Mouse (Mus musculus): Measurements from ENCODE around the gene Dennd6a. TPM values are rescaled to one million over a fixed set of nuclear protein-coding genes. Genes with fewer than 3 reads are reported as not detected.
"Not testable (repeated sequence)": the region's sequence is repeated elsewhere in the genome, so short reads cannot be mapped to it uniquely, and the experiment has no call there.

The Dennd6a gene
- total RNA-seq, 2 experiments from 2014 or later: 26.9 to 27.0 TPM

- no peak for DNase-seq (ENCODE audit: low spot score in 2 of 2)
Observed at GRCm38 (mm10) chr14:26639251-26639650, 65.6 kb downstream of the Dennd6a start.

GRCm38 (mm10) chr14:26639961-26640360, 66.3 kb downstream of the Dennd6a start:
- DNase-seq (ENCODE audit: low spot score in 2 of 2): no peak

- DNase-seq (ENCODE audit: low spot score in 2 of 2): no peak
Observed at GRCm38 (mm10) chr14:26643006-26643624, 69.5 kb downstream of the Dennd6a start.

GRCm38 (mm10) chr14:26645989-26646650, 72.5 kb downstream of the Dennd6a start:
- DNase-seq (ENCODE audit: low spot score in 2 of 2): peak in 1 of 2 experiments; percentile 45

GRCm38 (mm10) chr14:26647811-26648210, 74.2 kb downstream of the Dennd6a start:
- no peak for DNase-seq (ENCODE audit: low spot score in 2 of 2)

- DNase-seq (ENCODE audit: low spot score in 2 of 2): no peak
Observed at GRCm38 (mm10) chr14:26651901-26652300, 78.2 kb downstream of the Dennd6a start.

GRCm38 (mm10) chr14:26658178-26658577, 84.5 kb downstream of the Dennd6a start:
- DNase-seq (ENCODE audit: low spot score in 2 of 2): no peak

- no peak for DNase-seq (ENCODE audit: low spot score in 2 of 2)
Observed at GRCm38 (mm10) chr14:26660233-26660632, 86.6 kb downstream of the Dennd6a start.

- no peak for DNase-seq (ENCODE audit: low spot score in 2 of 2)
Observed at GRCm38 (mm10) chr14:26662016-26662415, 88.4 kb downstream of the Dennd6a start.

- no peak for DNase-seq (ENCODE audit: low spot score in 2 of 2)
Observed at GRCm38 (mm10) chr14:26662488-26662887, 88.8 kb downstream of the Dennd6a start.

- no peak for DNase-seq (ENCODE audit: low spot score in 2 of 2)
Observed at GRCm38 (mm10) chr14:26663851-26664250, 90.2 kb downstream of the Dennd6a start.

- no peak for DNase-seq (ENCODE audit: low spot score in 2 of 2)
Observed at GRCm38 (mm10) chr14:26667991-26668370, 94.3 kb downstream of the Dennd6a start.

GRCm38 (mm10) chr14:26668371-26669291, 95.0 kb downstream of the Dennd6a start:
- DNase-seq (ENCODE audit: low spot score in 2 of 2): peak; percentile 27 to 50

GRCm38 (mm10) chr14:26669292-26670073, 95.8 kb downstream of the Dennd6a start, which contains the start of gene Pde12:
TSS of gene Pde12 (minus strand) at chr14:26669883.
- DNase-seq (ENCODE audit: low spot score in 2 of 2): peak; percentile 92 to 96

GRCm38 (mm10) chr14:26670964-26671363, 97.3 kb downstream of the Dennd6a start:
- no peak for DNase-seq (ENCODE audit: low spot score in 2 of 2)

GRCm38 (mm10) chr14:26671870-26672615, 98.4 kb downstream of the Dennd6a start:
- not testable (repeated sequence) for DNase-seq (ENCODE audit: low spot score in 2 of 2)

- DNase-seq (ENCODE audit: low spot score in 2 of 2): not testable (repeated sequence)
Observed at GRCm38 (mm10) chr14:26674476-26675169, 101.0 kb downstream of the Dennd6a start.

- no peak for DNase-seq (ENCODE audit: low spot score in 2 of 2)
Observed at GRCm38 (mm10) chr14:26675371-26675770, 101.7 kb downstream of the Dennd6a start.

GRCm38 (mm10) chr14:26675791-26676190, 102.1 kb downstream of the Dennd6a start:
- DNase-seq (ENCODE audit: low spot score in 2 of 2): no peak
